Mouse (Mus musculus): Measurements from ENCODE around the gene Sord. TPM values are rescaled to one million over a fixed set of nuclear protein-coding genes. Genes with fewer than 3 reads are reported as not detected.
"Not testable (repeated sequence)": the region's sequence is repeated elsewhere in the genome, so short reads cannot be mapped to it uniquely, and the experiment has no call there.

Gene Sord
- total RNA-seq, 1 experiment, result 26.0 TPM

- Histone ChIP-seq H3K27ac (ENCODE audit: insufficient read depth, low read depth, low read length, poor library complexity, severe bottlenecking) (no peak overlapping the region), H3K4me1 (ENCODE audit: control insufficient read depth in 2 of 2, insufficient read depth in 2 of 2, low read length in 2 of 2, poor library complexity in 1 of 2) (peaks cover 0 to 2% of the 10 kb centered on the region in 2 experiments; a peak in 1 of 4 replicates), H3K9me3 (ENCODE audit: control insufficient read depth, insufficient read depth, low read depth, low read length) (no peaks in the 10 kb centered on the region), H3K4me3 (ENCODE audit: insufficient read depth in 1 of 2, low read depth in 1 of 2, low read length in 2 of 2, poor library complexity in 1 of 2, severe bottlenecking in 1 of 2) (no peak overlapping the region), H3K9ac (ENCODE audit: insufficient read depth, low read depth, low read length, poor library complexity, severe bottlenecking) (no peak overlapping the region), H3K36me3 (ENCODE audit: control insufficient read depth, insufficient read depth, low read length, poor library complexity, severe bottlenecking) (no peaks in the 10 kb centered on the region)
- TF ChIP-seq HCFC1 (IDR thresholded peaks at IDR 0.05; ENCODE audit: borderline replicate concordance, insufficient read depth, low read length), result no peak
- TF ChIP-seq MAFK (IDR thresholded peaks at IDR 0.05; ENCODE audit: insufficient read depth, low read depth, low read length), result no peak
- in situ Hi-C loops (cut with MboI; ENCODE audit: low sequenced_read_pairs in 2 of 2, unreplicated experiment in 2 of 2), result no loop called here
- DNase-seq (ENCODE audit: low read depth, low spot score), result no peak
Measured at GRCm38 (mm10) chr2:122210534-122211228, 23.9 kb upstream of the Sord start.

- H3K9ac ChIP-seq (ENCODE audit: insufficient read depth, low read depth, low read length, poor library complexity, severe bottlenecking); H3K4me1 ChIP-seq (ENCODE audit: control insufficient read depth in 2 of 2, insufficient read depth in 2 of 2, low read length in 2 of 2, poor library complexity in 1 of 2); in situ Hi-C loops (cut with MboI; ENCODE audit: low sequenced_read_pairs in 2 of 2, unreplicated experiment in 2 of 2); H3K4me3 ChIP-seq (ENCODE audit: insufficient read depth in 1 of 2, low read depth in 1 of 2, low read length in 2 of 2, poor library complexity in 1 of 2, severe bottlenecking in 1 of 2); DNase-seq (ENCODE audit: low read depth, low spot score); H3K9me3 ChIP-seq (ENCODE audit: control insufficient read depth, insufficient read depth, low read depth, low read length); H3K27ac ChIP-seq (ENCODE audit: insufficient read depth, low read depth, low read length, poor library complexity, severe bottlenecking); H3K36me3 ChIP-seq (ENCODE audit: control insufficient read depth, insufficient read depth, low read length, poor library complexity, severe bottlenecking): not testable (repeated sequence)
Measured at GRCm38 (mm10) chr2:122217075-122217474, 17.5 kb upstream of the Sord start.

GRCm38 (mm10) chr2:122218234-122218633 is 16.3 kb upstream of the Sord start:
- no peaks in the 10 kb centered on the region for H3K9me3 ChIP-seq (ENCODE audit: control insufficient read depth, insufficient read depth, low read depth, low read length)
- H3K4me3 ChIP-seq (ENCODE audit: insufficient read depth in 1 of 2, low read depth in 1 of 2, low read length in 2 of 2, poor library complexity in 1 of 2, severe bottlenecking in 1 of 2), result no peak overlapping the region
- H3K27ac ChIP-seq (ENCODE audit: insufficient read depth, low read depth, low read length, poor library complexity, severe bottlenecking), result no peak overlapping the region
- no peak for DNase-seq (ENCODE audit: low read depth, low spot score)
- no peaks in the 10 kb centered on the region for H3K4me1 ChIP-seq (ENCODE audit: control insufficient read depth in 2 of 2, insufficient read depth in 2 of 2, low read length in 2 of 2, poor library complexity in 1 of 2)
- no peaks in the 10 kb centered on the region for H3K36me3 ChIP-seq (ENCODE audit: control insufficient read depth, insufficient read depth, low read length, poor library complexity, severe bottlenecking)
- TF ChIP-seq ZC3H11A (IDR thresholded peaks at IDR 0.05; ENCODE audit: borderline replicate concordance, low read depth, low read length), result no peak
- TF ChIP-seq CHD2 (IDR thresholded peaks at IDR 0.05; ENCODE audit: low read depth, low read length), result no peak
- no peak for TF ChIP-seq MAFK (IDR thresholded peaks at IDR 0.05; ENCODE audit: insufficient read depth, low read depth, low read length)
- TF ChIP-seq HCFC1 (IDR thresholded peaks at IDR 0.05; ENCODE audit: borderline replicate concordance, insufficient read depth, low read length), result no peak
- no peak for TF ChIP-seq ZNF384 (IDR thresholded peaks at IDR 0.05; ENCODE audit: low read depth, low read length)
- no peak overlapping the region for H3K9ac ChIP-seq (ENCODE audit: insufficient read depth, low read depth, low read length, poor library complexity, severe bottlenecking)
- in situ Hi-C loops (cut with MboI; ENCODE audit: low sequenced_read_pairs in 2 of 2, unreplicated experiment in 2 of 2), result no loop called here

GRCm38 (mm10) chr2:122221378-122221777 is 13.2 kb upstream of the Sord start:
- Histone ChIP-seq H3K4me3 (ENCODE audit: insufficient read depth in 1 of 2, low read depth in 1 of 2, low read length in 2 of 2, poor library complexity in 1 of 2, severe bottlenecking in 1 of 2) (no peak overlapping the region), H3K4me1 (ENCODE audit: control insufficient read depth in 2 of 2, insufficient read depth in 2 of 2, low read length in 2 of 2, poor library complexity in 1 of 2) (no peaks in the 10 kb centered on the region), H3K27ac (ENCODE audit: insufficient read depth, low read depth, low read length, poor library complexity, severe bottlenecking) (no peak overlapping the region), H3K9me3 (ENCODE audit: control insufficient read depth, insufficient read depth, low read depth, low read length) (no peaks in the 10 kb centered on the region), H3K36me3 (ENCODE audit: control insufficient read depth, insufficient read depth, low read length, poor library complexity, severe bottlenecking) (no peaks in the 10 kb centered on the region), H3K9ac (ENCODE audit: insufficient read depth, low read depth, low read length, poor library complexity, severe bottlenecking) (no peak overlapping the region)
- in situ Hi-C loops (cut with MboI; ENCODE audit: low sequenced_read_pairs in 2 of 2, unreplicated experiment in 2 of 2), result no loop called here
- no peak for DNase-seq (ENCODE audit: low read depth, low spot score)
- TF ChIP-seq MAFK (IDR thresholded peaks at IDR 0.05; ENCODE audit: insufficient read depth, low read depth, low read length) (no peak), ZNF384 (IDR thresholded peaks at IDR 0.05; ENCODE audit: low read depth, low read length) (no peak), ZC3H11A (IDR thresholded peaks at IDR 0.05; ENCODE audit: borderline replicate concordance, low read depth, low read length) (no peak), CHD2 (IDR thresholded peaks at IDR 0.05; ENCODE audit: low read depth, low read length) (no peak), HCFC1 (IDR thresholded peaks at IDR 0.05; ENCODE audit: borderline replicate concordance, insufficient read depth, low read length) (no peak)

GRCm38 (mm10) chr2:122221798-122222197 is 12.8 kb upstream of the Sord start:
- DNase-seq (ENCODE audit: low read depth, low spot score), result no peak
- Histone ChIP-seq H3K9ac (ENCODE audit: insufficient read depth, low read depth, low read length, poor library complexity, severe bottlenecking) (no peak overlapping the region), H3K9me3 (ENCODE audit: control insufficient read depth, insufficient read depth, low read depth, low read length) (no peaks in the 10 kb centered on the region), H3K4me3 (ENCODE audit: insufficient read depth in 1 of 2, low read depth in 1 of 2, low read length in 2 of 2, poor library complexity in 1 of 2, severe bottlenecking in 1 of 2) (no peak overlapping the region), H3K4me1 (ENCODE audit: control insufficient read depth in 2 of 2, insufficient read depth in 2 of 2, low read length in 2 of 2, poor library complexity in 1 of 2) (no peaks in the 10 kb centered on the region), H3K27ac (ENCODE audit: insufficient read depth, low read depth, low read length, poor library complexity, severe bottlenecking) (no peak overlapping the region), H3K36me3 (ENCODE audit: control insufficient read depth, insufficient read depth, low read length, poor library complexity, severe bottlenecking) (no peaks in the 10 kb centered on the region)
- in situ Hi-C loops (cut with MboI; ENCODE audit: low sequenced_read_pairs in 2 of 2, unreplicated experiment in 2 of 2), result no loop called here
- no peak for TF ChIP-seq HCFC1 (IDR thresholded peaks at IDR 0.05; ENCODE audit: borderline replicate concordance, insufficient read depth, low read length)
- TF ChIP-seq ZC3H11A (IDR thresholded peaks at IDR 0.05; ENCODE audit: borderline replicate concordance, low read depth, low read length), result no peak
- no peak for TF ChIP-seq ZNF384 (IDR thresholded peaks at IDR 0.05; ENCODE audit: low read depth, low read length)
- TF ChIP-seq CHD2 (IDR thresholded peaks at IDR 0.05; ENCODE audit: low read depth, low read length), result no peak
- no peak for TF ChIP-seq MAFK (IDR thresholded peaks at IDR 0.05; ENCODE audit: insufficient read depth, low read depth, low read length)

All from ES-E14 (cell line).